Mouse (Mus musculus) lung, embryonic 16.5 days (tissue): ENCODE results near the gene Fgd6. TPM values are rescaled to one million over a fixed set of nuclear protein-coding genes. Genes with fewer than 3 reads are reported as not detected.
A peak's percentile ranks its signal among the peaks of the same experiment; 100 is the strongest.

Experiments
- ATAC-seq: fragments of 200-750 bp; cut with Nextera tagmentation; 2 replicates; pipeline ENCODE4 v1.8.0; 2017; ENCODE audit warnings: low read depth, mild to moderate bottlenecking, moderate library complexity
- H3K27ac ChIP-seq: fragments of 300-500 bp; sonication (generic); 2 replicates; pipeline ENCODE4 v1.5.1; 2014; ENCODE audit warnings: mild to moderate bottlenecking, control low read depth, low read length
- H3K27me3 ChIP-seq: fragments of 300-500 bp; sonication (generic); 2 replicates; pipeline ENCODE4 v1.6.1; 2014; ENCODE audit warnings: low read depth, low read length, mixed read lengths; ENCODE audit not compliant: control insufficient read depth, insufficient read depth
- H3K36me3 ChIP-seq: fragments of 300-500 bp; sonication (generic); 2 replicates; pipeline ENCODE4 v1.6.1; 2014; ENCODE audit warnings: low read length; ENCODE audit not compliant: control insufficient read depth, insufficient read depth
- H3K4me1 ChIP-seq: fragments of 300-500 bp; sonication (generic); replicated peaks from 2 replicates; pipeline ENCODE4 v1.6.1; 2014; ENCODE audit warnings: low read length, mixed read lengths; ENCODE audit not compliant: control insufficient read depth, insufficient read depth
- H3K4me2 ChIP-seq: fragments of 300-500 bp; sonication (generic); 2 replicates; pipeline ENCODE4 v1.6.1; 2014; ENCODE audit warnings: low read depth, low read length, control low read depth
- H3K4me3 ChIP-seq: fragments of 300-500 bp; sonication (generic); 2 replicates; pipeline ENCODE4 v1.5.1; 2014; ENCODE audit warnings: mild to moderate bottlenecking, low read length, control low read depth
- H3K9ac ChIP-seq: fragments of 300-500 bp; sonication (generic); 2 replicates; pipeline ENCODE4 v1.6.1; 2014; ENCODE audit warnings: low read length, control low read depth
- H3K9me3 ChIP-seq: fragments of 300-500 bp; sonication (generic); 2 replicates; pipeline ENCODE4 v1.6.1; 2016; ENCODE audit warnings: low read length; ENCODE audit not compliant: control insufficient read depth
- WGBS: fragments of 180-500 bp; shearing (Covaris S2); extraction: QIAGEN DNeasy Blood & Tissue Kit; methylation state at CpG from one replicate; pipeline ENCODE4 v1.1.7; 2014; 5-methylcytosine and 5-hydroxymethylcytosine counted together
- polyA plus RNA-seq: library from polyadenylated mRNA; unstranded; fragments of >200 nt; fragmentation: Nextera tagmentation; extraction: Ambion mirVana; gene quantifications from 2 replicates; pipeline ENCODE4 v1.2.1, GENCODE M21; 2015

The Fgd6 gene
- 2.9 and 3.1 TPM in 2 replicates for polyA plus RNA-seq

DNA sequence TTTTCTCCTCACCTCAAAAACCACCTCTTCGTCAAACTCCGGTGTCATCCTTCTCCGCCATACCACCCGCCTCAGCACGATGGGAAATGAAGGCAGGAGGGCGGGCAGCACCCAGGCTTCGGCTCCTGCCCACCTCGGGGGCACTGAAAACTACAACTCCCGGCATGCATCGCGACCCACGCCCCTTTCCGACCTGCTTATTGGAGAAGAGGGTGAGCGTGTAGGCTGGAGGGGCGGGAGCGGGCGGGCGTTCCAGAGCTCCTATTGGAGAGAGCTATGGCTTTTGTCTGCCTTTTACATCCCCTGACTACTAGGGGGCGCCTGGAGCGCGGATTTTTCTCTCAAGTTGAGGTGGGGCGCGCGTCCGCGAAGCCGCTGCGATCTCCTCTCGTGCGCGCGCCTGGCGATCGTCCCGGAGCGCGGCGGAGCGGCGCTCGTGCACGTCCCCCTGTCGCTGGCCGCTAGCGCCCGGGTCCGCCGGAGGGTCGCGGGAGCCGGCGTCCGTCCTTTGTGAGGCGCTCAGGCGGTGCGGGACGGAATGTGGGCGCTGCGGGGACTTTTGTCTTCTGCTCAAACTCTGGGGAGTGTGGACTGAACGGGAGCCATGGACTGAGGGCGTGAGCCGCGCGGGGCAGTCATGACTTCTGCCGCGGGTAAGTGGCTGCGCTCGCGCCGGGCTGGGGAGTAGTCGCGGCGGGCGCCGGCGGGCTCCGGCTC is at the start of gene Fgd6, which contains the start of gene Vezt:
Gene Fgd6, plus strand, starts transcription at position 344 of the 717 bp plus-strand sequence.
Gene Vezt, minus strand, starts transcription at position 160 of the 717 bp plus-strand sequence.
- H3K27me3 ChIP-seq: no peaks in the 10 kb centered on the region
- peak within 1 kb of the TSS; percentile 68 for H3K27ac ChIP-seq
- peaks cover 16% of the 10 kb centered on the region for H3K4me1 ChIP-seq
- peak within 1 kb of the TSS; percentile 96 for H3K9ac ChIP-seq
- H3K4me3 ChIP-seq: peak within 1 kb of the TSS; percentile 95
- peak; percentile 99 for ATAC-seq
- H3K9me3 ChIP-seq: no peaks in the 10 kb centered on the region
- no peaks in the 10 kb centered on the region for H3K36me3 ChIP-seq
- peak within 1 kb of the TSS; percentile 84 for H3K4me2 ChIP-seq
- WGBS: under 1% methylated on average over 67 of the region's 77 CpGs

DNA sequence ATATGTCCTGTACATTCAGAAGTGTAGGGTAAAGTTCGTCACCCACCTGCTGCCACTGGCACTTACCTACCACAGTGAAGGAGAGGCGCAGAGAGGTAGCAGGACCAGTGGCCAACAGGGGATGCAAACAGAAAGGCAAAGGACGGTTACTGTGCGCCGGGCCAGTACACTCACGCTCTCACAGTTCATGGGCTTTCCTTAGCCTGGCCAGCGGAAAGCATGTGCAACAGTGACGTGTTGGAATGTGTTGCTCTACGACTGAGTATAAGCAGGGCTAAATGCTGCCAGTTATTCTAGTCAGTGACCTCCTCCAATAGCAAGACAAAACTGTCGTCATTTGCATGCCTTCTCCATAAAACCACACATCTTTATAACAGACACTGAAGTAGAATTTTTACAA is 41.7 kb upstream of the Fgd6 start:
- Histone ChIP-seq H3K36me3 (peaks cover 24% of the 10 kb centered on the region), H3K4me2 (no peak overlapping the region), H3K9me3 (no peaks in the 10 kb centered on the region), H3K27ac (no peak overlapping the region), H3K27me3 (no peaks in the 10 kb centered on the region), H3K4me1 (no peaks in the 10 kb centered on the region), H3K4me3 (no peak overlapping the region), H3K9ac (no peak overlapping the region)
- WGBS: 84% methylated on average over 10 of the region's 10 CpGs
- ATAC-seq: no peak

DNA sequence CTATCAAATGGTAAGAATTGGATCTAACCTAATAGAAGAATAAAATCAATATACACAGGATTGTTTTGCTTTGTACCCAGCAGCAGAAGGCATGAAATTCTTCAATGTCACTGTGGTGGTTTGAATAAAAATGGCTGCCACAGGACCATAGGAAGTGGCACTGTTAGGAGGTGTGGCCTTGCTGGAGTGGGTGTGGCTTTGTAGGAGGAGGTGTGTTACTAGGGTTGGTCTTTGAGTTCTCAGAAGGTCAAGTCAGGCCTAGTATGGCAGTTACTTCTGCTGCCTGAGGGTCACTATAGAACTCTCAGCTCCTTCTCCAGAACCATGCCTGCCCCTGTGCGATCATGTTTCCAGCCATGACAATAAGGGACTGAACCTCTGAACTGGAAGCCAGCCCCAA is 40.7 kb upstream of the Fgd6 start:
- Histone ChIP-seq H3K27me3 (no peaks in the 10 kb centered on the region), H3K36me3 (peaks cover 23% of the 10 kb centered on the region), H3K9me3 (no peaks in the 10 kb centered on the region), H3K4me1 (no peaks in the 10 kb centered on the region), H3K9ac (no peak overlapping the region), H3K4me2 (no peak overlapping the region), H3K27ac (no peak overlapping the region), H3K4me3 (no peak overlapping the region)
- WGBS: 86% methylated on average over 1 of the region's 1 CpGs
- ATAC-seq: no peak

DNA sequence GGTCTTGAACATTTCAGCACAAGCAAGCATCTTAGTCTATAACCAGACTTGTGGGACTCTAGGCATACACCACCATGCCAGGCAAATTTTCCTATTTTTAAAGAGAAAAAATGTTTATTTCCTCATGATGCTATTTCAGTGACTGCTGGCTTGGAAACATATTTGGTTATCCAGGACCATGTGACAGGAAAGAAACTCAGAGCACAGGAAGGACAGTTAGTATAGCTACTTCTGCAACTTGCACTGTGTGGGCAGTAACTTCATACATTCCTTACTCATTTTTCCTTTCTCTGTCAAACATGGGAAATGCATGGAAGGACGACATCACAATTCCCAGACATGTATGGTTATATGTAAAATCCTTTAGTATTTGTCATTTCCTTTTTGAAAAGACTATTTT is 36.4 kb upstream of the Fgd6 start:
- no peaks in the 10 kb centered on the region for H3K4me1 ChIP-seq
- no peaks in the 10 kb centered on the region for H3K9me3 ChIP-seq
- no peak overlapping the region for H3K4me2 ChIP-seq
- H3K27ac ChIP-seq: no peak overlapping the region
- H3K36me3 ChIP-seq: peaks cover 34% of the 10 kb centered on the region
- no peaks in the 10 kb centered on the region for H3K27me3 ChIP-seq
- no peak overlapping the region for H3K4me3 ChIP-seq
- no peak overlapping the region for H3K9ac ChIP-seq
- ATAC-seq: peak; percentile 68; the same call in 1 of the 2 replicates
- WGBS: 78% methylated on average over 1 of the region's 1 CpGs

DNA sequence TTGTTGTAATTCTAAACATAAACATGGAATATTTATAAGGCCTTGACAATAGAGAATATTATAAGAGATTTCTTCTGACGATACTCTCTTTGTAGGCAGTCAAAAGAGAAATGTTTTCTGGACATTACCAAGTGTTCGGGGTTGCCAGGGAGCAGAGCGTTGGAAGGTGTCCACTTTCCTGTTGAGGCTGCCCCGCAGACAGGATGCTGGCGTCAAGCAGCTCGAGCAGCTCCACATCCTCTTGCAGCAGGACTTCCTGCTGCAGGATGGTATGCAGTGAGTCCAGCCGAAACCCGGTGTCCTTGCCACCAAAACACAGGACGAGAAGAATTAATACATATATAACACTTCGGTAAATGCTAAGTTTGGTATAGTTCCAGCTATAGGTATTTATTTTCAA is 35.6 kb upstream of the Fgd6 start:
- no peak overlapping the region for H3K4me3 ChIP-seq
- H3K9me3 ChIP-seq: no peaks in the 10 kb centered on the region
- no peak overlapping the region for H3K9ac ChIP-seq
- H3K36me3 ChIP-seq: peaks cover 37% of the 10 kb centered on the region
- no peak overlapping the region for H3K27ac ChIP-seq
- 76% methylated on average over 10 of the region's 10 CpGs for WGBS
- H3K27me3 ChIP-seq: no peaks in the 10 kb centered on the region
- ATAC-seq: peak; percentile 70; the same call in 1 of the 2 replicates
- H3K4me1 ChIP-seq: no peaks in the 10 kb centered on the region
- no peak overlapping the region for H3K4me2 ChIP-seq

DNA sequence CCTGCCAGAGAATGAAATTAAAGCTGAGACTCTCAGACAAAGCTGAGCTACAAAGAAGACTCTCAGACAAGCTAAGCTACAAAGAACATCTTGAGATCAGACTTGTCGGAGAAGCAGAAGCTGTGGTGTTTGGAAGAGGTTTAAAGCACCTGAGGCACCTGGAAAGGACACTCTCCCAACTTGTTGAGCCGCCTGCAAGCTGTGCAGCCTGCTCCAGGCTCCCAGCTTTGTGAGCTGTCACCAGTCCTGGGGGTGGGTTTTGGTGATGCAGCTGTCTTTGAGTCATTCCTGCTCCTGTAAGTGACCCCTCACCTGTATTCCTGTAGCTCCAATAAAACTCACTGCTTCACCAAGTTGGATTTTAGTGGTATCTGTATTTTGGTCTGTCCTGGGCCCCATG is 27.4 kb upstream of the Fgd6 start:
- Histone ChIP-seq H3K27ac (no peak overlapping the region), H3K9me3 (no peaks in the 10 kb centered on the region), H3K27me3 (no peaks in the 10 kb centered on the region), H3K4me3 (no peak overlapping the region), H3K4me2 (no peak overlapping the region), H3K36me3 (peaks cover 9% of the 10 kb centered on the region; the same call in 1 of the 2 replicates), H3K4me1 (no peaks in the 10 kb centered on the region; the same call in 1 of the 2 replicates), H3K9ac (no peak overlapping the region)
- ATAC-seq: no peak
- WGBS: 81% methylated on average over 2 of the region's 2 CpGs

DNA sequence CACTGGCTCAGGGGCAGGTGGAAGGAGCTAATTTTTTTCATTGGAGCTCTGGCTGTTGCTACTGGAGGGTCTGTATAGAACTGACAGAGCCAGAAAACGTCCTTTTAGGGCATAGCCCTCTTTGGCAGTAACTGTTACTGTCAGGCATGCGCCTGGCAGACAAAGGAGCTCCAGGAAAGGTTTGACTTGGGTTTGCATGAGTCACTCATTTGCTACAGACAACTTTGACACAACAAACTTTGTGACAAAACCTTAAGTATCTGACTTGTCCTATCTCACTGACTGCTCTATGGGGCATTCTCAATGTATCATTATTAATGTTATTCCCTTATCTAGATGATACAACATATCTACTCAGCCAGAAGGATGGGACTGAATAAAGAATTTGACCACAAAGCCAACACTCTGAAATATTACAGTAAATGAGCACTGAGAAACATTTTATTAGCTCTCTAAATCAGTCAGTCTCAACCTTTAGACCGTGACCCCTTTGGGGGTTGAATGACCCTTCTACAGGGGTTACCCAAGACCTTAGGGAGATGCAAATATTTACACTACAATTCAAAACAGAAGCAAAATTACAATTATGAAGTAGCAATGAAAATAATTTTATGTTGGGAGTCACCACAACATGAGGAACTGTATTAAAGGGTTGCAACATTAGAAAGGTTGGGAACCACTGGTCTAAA is 25.7 kb upstream of the Fgd6 start:
- Histone ChIP-seq H3K4me2 (no peak overlapping the region), H3K9me3 (no peaks in the 10 kb centered on the region), H3K27ac (no peak overlapping the region), H3K27me3 (no peaks in the 10 kb centered on the region), H3K4me1 (no peaks in the 10 kb centered on the region; the same call in 1 of the 2 replicates), H3K9ac (no peak overlapping the region), H3K36me3 (peaks cover 7% of the 10 kb centered on the region; the same call in 1 of the 2 replicates), H3K4me3 (no peak overlapping the region)
- ATAC-seq: no peak
- 67% methylated on average over 3 of the region's 3 CpGs for WGBS

DNA sequence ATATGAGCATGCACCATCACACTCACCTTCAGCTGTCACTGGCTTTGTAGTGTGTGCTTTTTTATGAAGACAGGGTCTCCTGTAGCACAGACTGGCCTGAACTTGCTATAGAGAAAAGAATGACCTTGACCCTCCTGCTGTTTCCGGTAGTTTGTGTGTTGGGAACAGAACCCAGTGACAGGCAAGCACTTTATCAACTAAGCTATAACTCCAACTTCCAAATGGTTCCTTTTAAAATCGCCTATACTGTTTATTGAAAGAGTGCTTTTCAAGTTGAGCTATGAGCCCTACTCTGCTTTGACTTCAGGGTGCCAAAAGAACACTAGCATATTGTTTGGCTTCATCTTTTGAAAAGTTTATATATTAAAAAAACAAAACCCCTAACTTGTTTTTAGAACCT is 24.8 kb upstream of the Fgd6 start:
- H3K9ac ChIP-seq: no peak overlapping the region
- H3K4me1 ChIP-seq: no peaks in the 10 kb centered on the region; the same call in 1 of the 2 replicates
- H3K4me3 ChIP-seq: no peak overlapping the region
- H3K27ac ChIP-seq: no peak overlapping the region
- peaks cover 4% of the 10 kb centered on the region; the same call in 1 of the 2 replicates for H3K36me3 ChIP-seq
- no peak overlapping the region for H3K4me2 ChIP-seq
- no peaks in the 10 kb centered on the region for H3K9me3 ChIP-seq
- WGBS: 27% methylated on average over 2 of the region's 2 CpGs
- no peaks in the 10 kb centered on the region for H3K27me3 ChIP-seq
- peak; percentile 84 for ATAC-seq

DNA sequence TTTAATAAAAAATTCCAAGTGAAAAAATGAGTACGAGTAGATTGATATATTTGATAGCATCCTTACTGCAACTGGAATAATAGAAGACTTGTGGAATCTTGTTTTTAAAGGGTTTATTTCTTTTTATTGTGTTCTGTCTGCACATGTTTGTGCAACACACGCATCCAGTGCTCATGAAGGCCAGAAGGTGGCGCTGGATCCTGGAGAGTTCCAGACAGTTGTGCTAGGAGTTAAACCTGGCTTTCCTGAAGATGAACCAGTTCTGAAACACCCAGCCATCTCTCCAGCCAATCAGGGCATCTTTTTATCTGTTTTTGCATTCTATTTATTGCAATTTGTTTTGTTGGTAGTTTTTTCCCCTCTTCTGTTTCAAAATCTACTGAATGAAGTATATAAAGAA is 22.6 kb upstream of the Fgd6 start:
- Histone ChIP-seq H3K9ac (no peak overlapping the region), H3K27me3 (no peaks in the 10 kb centered on the region), H3K4me2 (no peak overlapping the region), H3K4me3 (no peak overlapping the region), H3K27ac (no peak overlapping the region), H3K9me3 (no peaks in the 10 kb centered on the region), H3K4me1 (no peaks in the 10 kb centered on the region; the same call in 1 of the 2 replicates), H3K36me3 (no peaks in the 10 kb centered on the region)
- WGBS: 61% methylated on average over 3 of the region's 3 CpGs
- ATAC-seq: no peak
